Mouse (Mus musculus): ENCODE data around the gene Msi2. TPM values are rescaled to one million over a fixed set of nuclear protein-coding genes. Genes with fewer than 3 reads are reported as not detected.

The Msi2 gene
- polyA plus RNA-seq, 1 experiment = 14.2 TPM

- Histone ChIP-seq H3K36me3 (ENCODE audit: control insufficient read depth, insufficient read depth, low read length) (0 out of 2 replicates have a peak, but pooled peaks cover 2% of the 10 kb centered on the region), H3K27me3 (ENCODE audit: control insufficient read depth, insufficient read depth, low read length) (no peaks in the 10 kb centered on the region), H3K27ac (ENCODE audit: insufficient read depth, low read length) (no peak overlapping the region), H3K4me3 (ENCODE audit: extremely low read depth, insufficient read depth, insufficient read length) (no peak overlapping the region), H3K4me1 (ENCODE audit: control insufficient read depth, insufficient read depth, insufficient read length) (no peaks in the 10 kb centered on the region)
- DNase-seq (ENCODE audit: low read depth in 1 of 2, low spot score in 2 of 2) = no peak
- no peak for TF ChIP-seq CTCF (IDR thresholded peaks at IDR 0.05; ENCODE audit: extremely low read depth, insufficient read depth, insufficient read length, insufficient replicate concordance)
- no peak for TF ChIP-seq POLR2A (IDR thresholded peaks at IDR 0.05; ENCODE audit: low read depth, low read length)
- WGBS = 87% methylated on average over 4 of the region's 4 CpGs
These were observed 243.3 kb downstream of the Msi2 start for GRCm38 (mm10) chr11:88474889-88475440.

- no peak overlapping the region for H3K4me3 ChIP-seq (ENCODE audit: extremely low read depth, insufficient read depth, insufficient read length)
- WGBS = 93% methylated on average over 8 of the region's 8 CpGs
- no peaks in the 10 kb centered on the region for H3K27me3 ChIP-seq (ENCODE audit: control insufficient read depth, insufficient read depth, low read length)
- DNase-seq (ENCODE audit: low read depth in 1 of 2, low spot score in 2 of 2) = no peak
- no peak overlapping the region for H3K27ac ChIP-seq (ENCODE audit: insufficient read depth, low read length)
- no peaks in the 10 kb centered on the region for H3K4me1 ChIP-seq (ENCODE audit: control insufficient read depth, insufficient read depth, insufficient read length)
- TF ChIP-seq CTCF (IDR thresholded peaks at IDR 0.05; ENCODE audit: extremely low read depth, insufficient read depth, insufficient read length, insufficient replicate concordance) (no peak), POLR2A (IDR thresholded peaks at IDR 0.05; ENCODE audit: low read depth, low read length) (no peak)
- no peaks in the 10 kb centered on the region for H3K36me3 ChIP-seq (ENCODE audit: control insufficient read depth, insufficient read depth, low read length)
These were observed 245.6 kb downstream of the Msi2 start for GRCm38 (mm10) chr11:88472731-88473130.

- Histone ChIP-seq H3K4me1 (ENCODE audit: control insufficient read depth, insufficient read depth, insufficient read length) (no peaks in the 10 kb centered on the region), H3K27ac (ENCODE audit: insufficient read depth, low read length) (no peak overlapping the region), H3K4me3 (ENCODE audit: extremely low read depth, insufficient read depth, insufficient read length) (no peak overlapping the region), H3K27me3 (ENCODE audit: control insufficient read depth, insufficient read depth, low read length) (no peaks in the 10 kb centered on the region), H3K36me3 (ENCODE audit: control insufficient read depth, insufficient read depth, low read length) (no peaks in the 10 kb centered on the region)
- 79% methylated on average over 12 of the region's 12 CpGs for WGBS
- no peak for DNase-seq (ENCODE audit: low read depth in 1 of 2, low spot score in 2 of 2)
- no peak for TF ChIP-seq CTCF (IDR thresholded peaks at IDR 0.05; ENCODE audit: extremely low read depth, insufficient read depth, insufficient read length, insufficient replicate concordance)
- no peak for TF ChIP-seq POLR2A (IDR thresholded peaks at IDR 0.05; ENCODE audit: low read depth, low read length)
These were observed 246.2 kb downstream of the Msi2 start for GRCm38 (mm10) chr11:88471981-88472647.

- Histone ChIP-seq H3K4me3 (ENCODE audit: extremely low read depth, insufficient read depth, insufficient read length) (no peak overlapping the region), H3K27ac (ENCODE audit: insufficient read depth, low read length) (no peak overlapping the region), H3K36me3 (ENCODE audit: control insufficient read depth, insufficient read depth, low read length) (no peaks in the 10 kb centered on the region), H3K27me3 (ENCODE audit: control insufficient read depth, insufficient read depth, low read length) (no peaks in the 10 kb centered on the region), H3K4me1 (ENCODE audit: control insufficient read depth, insufficient read depth, insufficient read length) (no peaks in the 10 kb centered on the region)
- TF ChIP-seq CTCF (IDR thresholded peaks at IDR 0.05; ENCODE audit: extremely low read depth, insufficient read depth, insufficient read length, insufficient replicate concordance) = no peak
- no peak for TF ChIP-seq POLR2A (IDR thresholded peaks at IDR 0.05; ENCODE audit: low read depth, low read length)
- DNase-seq (ENCODE audit: low read depth in 1 of 2, low spot score in 2 of 2) = no peak
These were observed 247.7 kb downstream of the Msi2 start for GRCm38 (mm10) chr11:88470599-88470998.

- Histone ChIP-seq H3K27ac (ENCODE audit: insufficient read depth, low read length) (no peak overlapping the region), H3K4me3 (ENCODE audit: extremely low read depth, insufficient read depth, insufficient read length) (no peak overlapping the region), H3K27me3 (ENCODE audit: control insufficient read depth, insufficient read depth, low read length) (no peaks in the 10 kb centered on the region), H3K36me3 (ENCODE audit: control insufficient read depth, insufficient read depth, low read length) (no peaks in the 10 kb centered on the region), H3K4me1 (ENCODE audit: control insufficient read depth, insufficient read depth, insufficient read length) (no peaks in the 10 kb centered on the region)
- DNase-seq (ENCODE audit: low read depth in 1 of 2, low spot score in 2 of 2) = no peak
- TF ChIP-seq POLR2A (IDR thresholded peaks at IDR 0.05; ENCODE audit: low read depth, low read length) = no peak
- no peak for TF ChIP-seq CTCF (IDR thresholded peaks at IDR 0.05; ENCODE audit: extremely low read depth, insufficient read depth, insufficient read length, insufficient replicate concordance)
These were observed 249.3 kb downstream of the Msi2 start for GRCm38 (mm10) chr11:88468996-88469395.

- no peak overlapping the region for H3K4me3 ChIP-seq (ENCODE audit: extremely low read depth, insufficient read depth, insufficient read length)
- 81% methylated on average over 18 of the region's 18 CpGs for WGBS
- no peaks in the 10 kb centered on the region for H3K27me3 ChIP-seq (ENCODE audit: control insufficient read depth, insufficient read depth, low read length)
- no peak overlapping the region for H3K27ac ChIP-seq (ENCODE audit: insufficient read depth, low read length)
- DNase-seq (ENCODE audit: low read depth in 1 of 2, low spot score in 2 of 2) = no peak
- no peaks in the 10 kb centered on the region for H3K36me3 ChIP-seq (ENCODE audit: control insufficient read depth, insufficient read depth, low read length)
- TF ChIP-seq POLR2A (IDR thresholded peaks at IDR 0.05; ENCODE audit: low read depth, low read length) = no peak
- TF ChIP-seq CTCF (IDR thresholded peaks at IDR 0.05; ENCODE audit: extremely low read depth, insufficient read depth, insufficient read length, insufficient replicate concordance) = no peak
- no peaks in the 10 kb centered on the region for H3K4me1 ChIP-seq (ENCODE audit: control insufficient read depth, insufficient read depth, insufficient read length)
These were observed 250.6 kb downstream of the Msi2 start for GRCm38 (mm10) chr11:88467498-88468245.

GRCm38 (mm10) chr11:88463951-88464350 is 254.4 kb downstream of the Msi2 start:
- Histone ChIP-seq H3K36me3 (ENCODE audit: control insufficient read depth, insufficient read depth, low read length) (no peaks in the 10 kb centered on the region), H3K4me1 (ENCODE audit: control insufficient read depth, insufficient read depth, insufficient read length) (no peaks in the 10 kb centered on the region), H3K27ac (ENCODE audit: insufficient read depth, low read length) (no peak overlapping the region), H3K4me3 (ENCODE audit: extremely low read depth, insufficient read depth, insufficient read length) (no peak overlapping the region), H3K27me3 (ENCODE audit: control insufficient read depth, insufficient read depth, low read length) (no peaks in the 10 kb centered on the region)
- 87% methylated on average over 6 of the region's 6 CpGs for WGBS
- no peak for DNase-seq (ENCODE audit: low read depth in 1 of 2, low spot score in 2 of 2)
- TF ChIP-seq POLR2A (IDR thresholded peaks at IDR 0.05; ENCODE audit: low read depth, low read length) = no peak
- no peak for TF ChIP-seq CTCF (IDR thresholded peaks at IDR 0.05; ENCODE audit: extremely low read depth, insufficient read depth, insufficient read length, insufficient replicate concordance)
